Mouse (Mus musculus) right cerebral cortex, adult 2 months (tissue): ENCODE results near the gene Midn.
"Not testable (repeated sequence)": the region's sequence is repeated elsewhere in the genome, so short reads cannot be mapped to it uniquely, and the experiment has no call there.

Experiments
- DNase-seq, 2 experiments: peaks; one replicate each; pipeline ENCODE4 v3.0.0; 2021 to 2022; ENCODE audit warnings: low spot score in 2 of 2

The Midn gene

DNA sequence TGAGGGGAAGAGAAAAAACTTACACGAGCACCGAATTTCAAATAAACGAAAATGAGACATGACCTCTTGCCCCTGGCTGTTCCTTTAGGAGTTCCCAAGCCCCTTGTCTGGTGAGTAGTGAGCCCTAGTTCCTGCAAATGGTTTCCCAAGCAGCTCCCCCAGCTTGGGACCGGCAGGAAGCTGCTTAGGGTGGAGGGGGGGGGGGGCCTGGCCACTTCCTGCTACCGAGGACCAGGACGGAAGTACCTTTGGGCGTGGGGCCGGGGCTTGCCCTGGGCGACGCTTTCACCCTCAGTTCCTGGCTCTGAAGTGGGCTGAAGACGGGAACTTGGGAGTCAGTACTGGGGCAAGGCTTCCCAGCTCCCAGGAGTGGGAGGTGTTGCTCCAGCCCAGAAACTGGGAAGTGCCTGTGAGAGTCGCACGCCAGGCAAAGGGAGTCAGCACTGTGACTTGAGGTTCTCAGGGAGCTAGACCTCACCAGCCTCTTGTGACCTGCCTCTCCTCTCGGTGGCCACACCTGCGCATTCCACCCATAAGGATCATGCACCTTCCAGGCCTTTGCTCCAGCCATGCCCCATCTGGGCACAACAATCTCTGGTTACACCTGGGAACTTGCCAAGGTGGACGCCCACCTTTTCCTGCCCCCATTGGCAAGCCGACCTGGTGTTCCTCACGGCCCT is 10.4 kb downstream of the Midn start:
- peak; percentile 50 to 60 for DNase-seq

GRCm38 (mm10) chr10:80159021-80159560 is 11.0 kb downstream of the Midn start:
- no peak for DNase-seq

- DNase-seq: peak; percentile 99
Measured at GRCm38 (mm10) chr10:80159561-80160454, 11.7 kb downstream of the Midn start.

- DNase-seq: peak; percentile 34 to 36
Measured at GRCm38 (mm10) chr10:80160455-80161371, 12.6 kb downstream of the Midn start.

DNA sequence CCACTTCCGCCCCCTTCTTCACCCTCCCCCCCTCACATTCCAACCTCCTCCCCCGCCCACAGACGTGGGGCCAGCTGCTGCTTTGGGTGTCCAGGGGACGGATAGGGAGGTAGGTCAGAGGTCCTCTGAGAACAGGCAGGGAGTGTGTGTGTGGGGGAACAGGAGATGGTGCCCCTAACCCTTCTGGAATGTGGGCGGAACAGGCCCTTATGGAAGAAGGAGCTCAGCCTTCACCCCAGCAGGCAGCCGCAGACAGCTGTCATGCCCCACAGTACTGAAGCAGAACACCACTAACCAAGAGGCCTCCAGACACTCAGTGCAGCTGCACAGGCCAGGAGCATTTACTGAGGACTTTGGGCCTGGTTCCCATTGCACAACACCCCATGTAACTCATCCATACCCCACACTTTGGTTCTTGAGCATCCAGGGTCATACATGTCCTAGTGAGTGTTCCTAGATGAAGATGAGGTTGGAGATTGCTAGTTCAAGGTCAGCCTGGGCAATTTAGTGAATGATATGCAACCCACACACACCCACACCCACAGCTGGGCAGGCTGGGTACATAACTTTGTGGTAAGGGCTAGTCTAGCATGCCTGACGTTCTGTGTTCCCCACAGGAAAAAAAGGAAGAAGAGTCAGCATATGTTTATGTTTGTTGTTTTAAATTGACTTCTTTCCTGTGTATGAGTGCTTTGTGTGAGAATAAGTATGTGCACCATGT is 13.6 kb downstream of the Midn start:
- DNase-seq: no peak

DNA sequence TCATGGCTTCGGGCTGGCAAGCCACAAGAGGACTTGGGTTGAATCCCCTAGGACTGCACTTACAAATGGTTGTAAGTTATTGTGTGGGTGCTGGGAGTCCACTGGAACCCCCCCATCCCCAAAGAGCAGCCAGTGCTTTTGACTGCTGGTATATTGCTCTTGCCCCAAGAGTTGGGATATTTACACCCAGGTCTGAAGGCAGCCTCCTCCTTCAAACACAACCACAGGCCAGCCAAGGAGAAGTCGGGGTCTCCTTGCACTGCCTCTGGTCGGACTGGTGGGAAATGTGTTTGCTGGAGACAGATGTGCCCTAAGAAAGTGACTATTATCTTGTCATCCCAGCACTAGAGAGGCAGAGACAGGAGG is 14.2 kb downstream of the Midn start:
- DNase-seq: no peak

DNA sequence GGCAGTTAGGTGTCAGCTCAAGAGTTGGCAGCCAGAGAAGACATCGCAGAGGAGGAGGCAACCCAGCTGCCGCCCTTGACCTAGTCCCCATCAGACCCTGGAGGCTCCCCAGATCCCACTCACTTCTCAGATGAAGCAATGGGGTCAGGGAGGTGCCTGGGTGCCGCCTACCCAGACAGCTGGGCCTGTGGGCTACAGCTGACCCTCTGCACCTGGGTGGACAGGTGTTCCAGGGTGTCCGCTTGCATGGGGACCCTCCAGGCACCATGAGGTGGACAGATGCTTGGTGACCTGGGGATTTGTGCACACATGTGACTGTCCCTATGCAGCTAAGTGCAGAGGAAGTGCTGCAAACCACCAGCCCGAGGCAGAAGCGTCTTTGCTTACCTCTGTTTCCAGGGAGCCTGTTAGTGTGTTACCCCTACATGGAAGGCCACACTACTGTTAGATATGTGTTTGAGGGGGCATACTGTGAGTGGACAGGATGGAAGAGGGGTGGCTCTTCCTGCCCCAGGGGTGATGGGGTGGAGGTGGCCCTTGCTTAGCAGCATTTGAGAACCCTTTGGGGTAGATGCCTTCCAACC is 14.7 kb downstream of the Midn start:
- DNase-seq: no peak

DNA sequence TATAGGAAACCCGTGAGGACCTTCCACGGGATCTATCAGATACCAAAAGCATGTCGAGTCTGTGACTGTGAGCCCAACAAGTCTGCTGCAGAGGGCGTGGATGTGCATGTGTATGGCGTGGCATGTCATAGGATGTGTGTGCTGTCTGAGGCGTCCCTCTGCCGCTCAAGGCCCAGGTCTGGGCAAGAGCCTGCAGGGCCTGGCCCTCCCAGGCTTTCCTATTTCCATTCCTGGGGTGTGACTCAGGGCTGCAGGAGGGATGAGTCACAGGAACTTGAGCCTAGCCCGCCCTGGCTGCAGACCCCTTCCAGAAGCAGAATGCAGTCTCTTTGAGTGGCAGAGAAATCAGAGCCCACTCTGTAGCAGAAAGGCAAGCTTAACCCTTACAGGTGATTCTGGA is 15.6 kb downstream of the Midn start:
- peak; percentile 44 to 48 for DNase-seq

- DNase-seq: peak; percentile 31 to 42
Measured at GRCm38 (mm10) chr10:80164161-80164997, 16.3 kb downstream of the Midn start.

DNA sequence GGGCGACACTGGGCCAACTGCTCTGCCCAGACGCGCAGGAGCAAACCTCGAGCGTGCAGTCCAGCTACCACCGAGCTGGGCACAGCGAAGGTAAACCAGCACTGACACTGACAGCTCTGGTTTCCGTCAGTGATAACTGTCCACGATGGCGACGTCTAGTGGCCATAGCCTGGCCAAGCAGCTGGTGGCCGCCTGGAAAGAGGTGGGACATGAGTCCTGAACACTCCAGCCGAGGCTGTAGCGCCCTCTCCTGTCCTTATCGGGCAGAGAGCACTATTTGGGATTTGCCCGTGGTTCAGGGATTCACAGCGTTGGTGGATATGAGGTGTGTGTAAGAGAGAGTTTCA is 16.9 kb downstream of the Midn start:
- peak; percentile 97 to 98 for DNase-seq

- DNase-seq: peak; percentile 77 to 79
Measured at GRCm38 (mm10) chr10:80165392-80166128, 17.5 kb downstream of the Midn start, which contains the start of gene Cirbp. Gene Cirbp (plus strand): TSS chr10:80165985.

DNA sequence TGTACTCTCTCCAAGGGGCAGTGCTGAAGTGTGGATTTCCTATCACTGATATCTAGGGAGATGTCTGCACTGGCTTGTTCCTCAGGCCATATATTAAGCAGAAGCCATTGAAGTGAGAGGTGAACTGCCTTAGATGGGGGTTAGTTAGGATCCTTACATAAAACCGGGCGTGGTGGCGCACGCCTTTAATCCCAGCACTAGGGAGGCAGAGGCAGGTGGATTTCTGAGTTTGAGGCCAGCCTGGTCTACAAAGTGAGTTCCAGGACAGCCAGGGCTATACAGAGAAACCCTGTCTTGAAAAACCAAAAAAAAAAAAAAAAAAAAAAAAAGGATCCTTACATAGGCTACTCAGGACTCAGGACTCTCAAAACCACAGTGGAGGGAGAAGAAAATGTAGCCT is 18.1 kb downstream of the Midn start:
- DNase-seq: not testable (repeated sequence)

DNA sequence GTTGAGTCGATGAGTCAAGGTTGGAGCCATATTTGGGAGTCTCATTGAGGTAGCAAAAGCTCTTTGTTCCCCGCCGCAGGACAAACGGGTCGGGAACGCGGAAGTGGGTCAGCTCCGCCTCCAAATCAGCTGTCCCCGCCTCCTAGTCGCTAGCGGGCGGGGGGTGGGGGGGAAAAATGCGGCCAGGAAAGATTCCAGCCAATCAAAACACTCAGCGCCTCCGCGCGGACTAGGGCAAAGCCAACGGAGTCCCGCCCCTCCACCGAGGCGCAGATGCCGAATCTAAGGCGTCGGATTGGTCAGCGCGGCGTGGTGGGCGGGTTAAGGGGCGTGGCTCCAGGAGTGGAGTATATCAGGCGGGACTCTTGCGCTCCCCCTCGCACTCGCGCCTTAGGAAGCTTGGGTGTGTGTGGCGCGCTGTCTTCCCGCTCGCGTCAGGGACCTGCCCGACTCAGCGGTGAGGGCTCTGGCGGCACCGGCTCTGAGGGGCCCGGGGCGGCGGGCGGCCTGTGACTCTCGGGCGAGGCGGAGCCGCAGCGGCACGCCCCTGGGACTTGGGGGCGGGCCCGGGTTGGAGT is 19.5 kb downstream of the Midn start:
- peak; percentile 97 to 99 for DNase-seq

- DNase-seq: peak; percentile 89 to 94
Measured at GRCm38 (mm10) chr10:80168038-80168661, 20.1 kb downstream of the Midn start.

- no peak for DNase-seq
Measured at GRCm38 (mm10) chr10:80169070-80169469, 21.0 kb downstream of the Midn start.

DNA sequence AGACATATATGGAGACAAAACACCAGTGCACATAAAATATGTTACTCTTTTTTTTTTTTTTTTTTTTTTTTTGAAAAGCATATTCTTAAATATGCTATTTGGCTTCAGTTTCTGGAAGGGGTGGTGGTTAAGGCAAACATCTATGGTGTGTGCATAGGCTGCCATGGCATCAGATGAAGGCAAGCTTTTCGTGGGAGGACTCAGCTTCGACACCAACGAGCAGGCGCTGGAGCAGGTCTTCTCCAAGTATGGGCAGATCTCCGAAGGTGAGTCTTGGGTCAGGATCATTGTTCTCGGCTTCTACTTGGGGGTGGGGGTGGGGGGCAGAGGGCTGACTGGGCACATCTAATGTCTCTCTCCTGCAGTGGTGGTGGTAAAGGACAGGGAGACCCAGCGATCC is 21.6 kb downstream of the Midn start:
- DNase-seq: no peak

DNA sequence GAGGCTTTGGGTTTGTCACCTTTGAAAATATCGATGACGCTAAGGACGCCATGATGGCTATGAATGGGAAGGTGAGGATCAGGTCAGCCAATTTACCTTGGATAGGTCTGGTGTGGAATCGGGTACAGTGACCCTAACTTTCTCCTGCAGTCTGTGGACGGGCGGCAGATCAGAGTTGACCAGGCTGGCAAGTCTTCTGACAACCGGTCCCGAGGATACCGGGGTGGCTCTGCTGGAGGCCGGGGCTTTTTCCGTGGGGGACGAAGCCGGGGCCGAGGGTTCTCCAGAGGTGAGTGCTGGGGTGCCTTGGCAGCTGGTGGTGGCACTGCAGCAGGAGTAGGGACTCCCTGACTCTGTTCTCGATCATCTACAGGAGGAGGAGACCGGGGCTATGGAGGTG is 22.0 kb downstream of the Midn start:
- peak in 1 of 2 experiments; percentile 4 for DNase-seq

DNA sequence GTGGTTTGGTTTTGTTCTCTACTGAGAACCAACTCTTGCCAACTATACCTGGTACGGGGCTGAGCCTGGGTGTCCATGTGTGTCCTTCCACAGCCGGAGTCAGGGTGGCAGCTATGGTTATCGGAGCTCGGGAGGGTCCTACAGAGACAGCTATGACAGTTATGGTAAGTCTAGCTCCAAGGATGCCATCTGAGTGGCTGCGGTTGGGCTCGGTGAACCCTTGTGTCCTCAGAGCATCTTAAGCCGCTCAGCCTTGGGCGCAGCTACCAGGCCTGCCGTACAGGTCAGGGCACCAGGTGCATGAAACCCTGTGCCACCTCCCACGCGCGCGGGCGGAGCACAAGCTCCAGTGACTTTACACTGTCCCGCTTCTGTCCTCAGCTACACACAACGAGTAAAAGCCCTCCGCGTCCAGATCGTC is 22.5 kb downstream of the Midn start:
- DNase-seq: no peak
